Mouse (Mus musculus): ENCODE measurements at regions not wholly inside any gene's neighbourhood (a gene's known extent, or its start where the extent isn't known, plus 50 kb on each side); places are given as distances from the start of the nearest gene placed in this dataset.

DNA sequence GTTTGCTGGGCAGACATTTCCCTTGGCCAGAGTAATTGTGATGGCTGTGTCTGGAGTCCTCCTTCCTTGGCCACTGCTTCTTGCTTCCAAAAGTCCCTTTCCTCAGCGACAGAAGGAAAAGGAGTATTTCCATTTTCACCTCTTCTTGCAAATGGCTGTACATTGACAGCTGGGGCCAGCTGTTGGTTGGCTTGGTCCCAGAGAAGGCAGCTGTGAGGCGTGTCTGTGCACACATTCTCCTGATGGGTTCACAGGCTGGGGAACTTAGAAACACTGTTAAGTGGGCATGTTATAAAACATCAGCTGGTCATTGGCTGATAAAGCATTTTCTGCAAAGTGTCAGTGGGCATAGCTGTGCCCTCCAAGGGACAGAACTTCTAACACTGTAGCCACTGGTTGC is 290.4 kb upstream of the Trpc7 start:
- 69% methylated on average over 2 of the region's 2 CpGs for WGBS

DNA sequence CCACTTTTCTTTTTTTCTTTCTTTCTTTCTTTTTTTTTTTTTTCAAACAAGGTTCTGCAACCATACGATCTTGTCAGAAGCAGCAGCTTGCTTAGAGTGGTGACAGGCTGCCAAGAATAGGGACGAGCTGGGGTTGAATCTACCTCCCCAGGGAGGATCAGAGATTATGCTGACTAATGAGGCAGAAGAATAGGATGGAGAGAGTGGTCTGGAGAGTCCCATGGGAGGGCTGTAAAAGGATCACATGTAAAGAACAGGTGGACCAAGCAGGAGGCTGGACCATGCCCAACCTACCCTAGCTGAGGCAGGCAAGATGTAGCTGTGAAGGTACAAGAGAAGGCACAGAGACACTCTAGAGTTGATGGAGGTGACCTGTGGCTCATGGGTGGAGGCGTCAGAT is 274.4 kb upstream of the Trpc7 start:
- no peak overlapping the region for H3K4me2 ChIP-seq (ENCODE audit: low read depth, low read length)
- no peak overlapping the region for H3K27ac ChIP-seq (ENCODE audit: low read length)
- no peak for ATAC-seq (replicated peaks; ENCODE audit: extremely low read depth, insufficient read depth, low FRiP score)
- WGBS = 57% methylated on average over 3 of the region's 3 CpGs
- no peaks in the 10 kb centered on the region for H3K9me3 ChIP-seq (replicated peaks; ENCODE audit: control insufficient read depth, low read length)
- H3K36me3 ChIP-seq (ENCODE audit: control insufficient read depth, insufficient read depth) = no peaks in the 10 kb centered on the region
- H3K4me1 ChIP-seq (ENCODE audit: control insufficient read depth, insufficient read depth, low read length) = no peaks in the 10 kb centered on the region
- H3K9ac ChIP-seq (ENCODE audit: low read length) = no peak overlapping the region
- H3K4me3 ChIP-seq (ENCODE audit: low read length) = no peak overlapping the region
- H3K27me3 ChIP-seq (ENCODE audit: control insufficient read depth, insufficient read depth, low read length) = no peaks in the 10 kb centered on the region

More for the DNA sequence above, 290.4 kb upstream of the Trpc7 start:
- Histone ChIP-seq H3K4me3 (ENCODE audit: low read length) (no peak overlapping the region), H3K27ac (ENCODE audit: low read length) (no peak overlapping the region), H3K4me2 (ENCODE audit: low read depth, low read length) (no peak overlapping the region), H3K27me3 (ENCODE audit: control insufficient read depth, insufficient read depth, low read length) (no peaks in the 10 kb centered on the region), H3K36me3 (ENCODE audit: control insufficient read depth, insufficient read depth) (no peaks in the 10 kb centered on the region), H3K4me1 (ENCODE audit: control insufficient read depth, insufficient read depth, low read length) (no peaks in the 10 kb centered on the region), H3K9me3 (replicated peaks; ENCODE audit: control insufficient read depth, low read length) (no peaks in the 10 kb centered on the region), H3K9ac (ENCODE audit: low read length) (no peak overlapping the region)
- ATAC-seq (replicated peaks; ENCODE audit: extremely low read depth, insufficient read depth, low FRiP score) = no peak

DNA sequence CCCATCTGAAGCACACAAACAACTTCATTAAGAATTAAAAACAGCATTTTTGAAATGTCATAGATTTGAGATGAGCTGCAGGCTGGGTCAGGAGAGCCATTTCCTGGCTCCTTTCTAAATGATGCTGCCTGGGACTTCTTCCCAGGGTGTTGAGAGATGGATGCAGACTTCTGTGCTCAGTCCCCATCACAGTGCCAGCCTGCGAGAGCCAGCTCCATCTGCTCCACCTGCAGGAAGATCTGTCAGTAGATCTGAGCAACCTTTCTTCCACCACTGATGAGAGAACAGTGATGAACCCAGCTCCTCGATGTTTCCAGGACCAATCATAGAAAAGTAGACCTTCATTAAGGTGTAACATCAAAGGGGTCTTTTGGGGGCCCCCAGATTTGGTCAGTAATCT is 273.8 kb upstream of the Trpc7 start:
- Histone ChIP-seq H3K9me3 (replicated peaks; ENCODE audit: control insufficient read depth, low read length) (no peaks in the 10 kb centered on the region), H3K4me1 (ENCODE audit: control insufficient read depth, insufficient read depth, low read length) (no peaks in the 10 kb centered on the region), H3K9ac (ENCODE audit: low read length) (no peak overlapping the region), H3K36me3 (ENCODE audit: control insufficient read depth, insufficient read depth) (no peaks in the 10 kb centered on the region), H3K27ac (ENCODE audit: low read length) (no peak overlapping the region), H3K4me3 (ENCODE audit: low read length) (no peak overlapping the region), H3K4me2 (ENCODE audit: low read depth, low read length) (no peak overlapping the region), H3K27me3 (ENCODE audit: control insufficient read depth, insufficient read depth, low read length) (no peaks in the 10 kb centered on the region)
- ATAC-seq (replicated peaks; ENCODE audit: extremely low read depth, insufficient read depth, low FRiP score) = no peak
- WGBS = 80% methylated on average over 2 of the region's 2 CpGs

DNA sequence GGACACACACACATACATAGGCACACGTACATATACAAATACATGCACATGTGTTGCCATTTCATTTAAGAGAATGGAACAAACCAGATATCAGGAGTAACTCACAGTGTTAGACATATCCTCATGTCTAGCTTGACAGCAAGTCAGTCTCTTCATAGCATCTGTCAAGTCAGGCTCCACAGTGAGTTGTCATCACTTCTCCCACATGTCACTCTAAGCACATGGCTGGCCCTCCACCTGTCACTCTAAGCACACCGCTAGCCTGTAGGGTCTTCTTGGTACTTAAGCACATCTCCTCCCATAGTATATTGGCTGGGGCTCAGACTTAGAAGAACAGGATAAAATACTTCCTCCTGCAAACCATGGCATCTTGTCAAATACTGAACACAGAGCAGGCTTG is 269.6 kb upstream of the Trpc7 start:
- H3K4me1 ChIP-seq (ENCODE audit: control insufficient read depth, insufficient read depth, low read length) = no peaks in the 10 kb centered on the region
- no peak overlapping the region for H3K4me2 ChIP-seq (ENCODE audit: low read depth, low read length)
- no peak for ATAC-seq (replicated peaks; ENCODE audit: extremely low read depth, insufficient read depth, low FRiP score)
- no peaks in the 10 kb centered on the region for H3K9me3 ChIP-seq (replicated peaks; ENCODE audit: control insufficient read depth, low read length)
- H3K27me3 ChIP-seq (ENCODE audit: control insufficient read depth, insufficient read depth, low read length) = no peaks in the 10 kb centered on the region
- no peak overlapping the region for H3K27ac ChIP-seq (ENCODE audit: low read length)
- no peaks in the 10 kb centered on the region for H3K36me3 ChIP-seq (ENCODE audit: control insufficient read depth, insufficient read depth)
- 80% methylated on average over 2 of the region's 2 CpGs for WGBS
- H3K4me3 ChIP-seq (ENCODE audit: low read length) = no peak overlapping the region
- no peak overlapping the region for H3K9ac ChIP-seq (ENCODE audit: low read length)

DNA sequence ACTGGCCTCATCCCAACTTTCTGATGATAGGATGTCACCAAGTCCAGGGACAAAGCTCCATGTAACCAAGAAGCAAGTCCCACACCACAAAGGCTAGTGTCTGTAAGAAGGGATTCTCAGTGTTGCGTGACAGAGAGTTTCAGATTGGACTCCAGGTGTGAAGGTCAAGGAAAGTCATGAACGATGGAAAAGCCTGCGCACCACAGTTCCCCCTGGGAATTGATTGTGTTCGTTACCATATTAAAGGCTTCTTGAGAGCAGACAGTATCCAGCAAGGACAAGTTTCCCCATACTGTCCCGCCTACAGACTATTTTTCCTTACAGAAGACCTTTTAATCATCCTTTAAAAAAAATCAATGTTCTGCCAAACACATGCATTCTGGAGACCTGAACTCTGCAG is 257.0 kb upstream of the Trpc7 start:
- Histone ChIP-seq H3K27ac (ENCODE audit: low read length) (no peak overlapping the region), H3K4me3 (ENCODE audit: low read length) (no peak overlapping the region), H3K4me2 (ENCODE audit: low read depth, low read length) (no peak overlapping the region), H3K36me3 (ENCODE audit: control insufficient read depth, insufficient read depth) (no peaks in the 10 kb centered on the region), H3K9ac (ENCODE audit: low read length) (no peak overlapping the region), H3K4me1 (ENCODE audit: control insufficient read depth, insufficient read depth, low read length) (no peaks in the 10 kb centered on the region), H3K9me3 (replicated peaks; ENCODE audit: control insufficient read depth, low read length) (no peaks in the 10 kb centered on the region), H3K27me3 (ENCODE audit: control insufficient read depth, insufficient read depth, low read length) (no peaks in the 10 kb centered on the region)
- 78% methylated on average over 5 of the region's 5 CpGs for WGBS
- ATAC-seq (replicated peaks; ENCODE audit: extremely low read depth, insufficient read depth, low FRiP score) = no peak

DNA sequence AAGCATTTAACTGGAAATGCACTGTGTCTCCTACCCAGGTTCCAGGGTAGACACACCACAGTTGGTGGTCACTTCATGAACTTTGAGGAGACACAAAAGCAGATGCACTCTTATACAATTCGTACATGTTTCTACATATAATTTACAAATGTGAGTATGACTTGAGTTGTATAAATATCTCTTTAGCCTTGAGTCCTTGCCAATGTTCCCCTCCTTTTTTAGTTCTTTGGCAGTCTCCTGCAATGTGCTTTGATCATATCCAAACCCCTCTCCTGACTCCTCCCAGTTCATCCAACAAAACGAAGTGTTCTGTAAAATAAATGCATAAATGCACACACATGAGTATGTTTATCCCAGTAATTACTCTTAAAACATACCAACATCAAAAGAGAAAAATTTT is 251.8 kb upstream of the Trpc7 start:
- H3K4me1 ChIP-seq (ENCODE audit: control insufficient read depth, insufficient read depth, low read length) = no peaks in the 10 kb centered on the region
- 71% methylated on average over 2 of the region's 2 CpGs for WGBS
- H3K4me2 ChIP-seq (ENCODE audit: low read depth, low read length) = no peak overlapping the region
- H3K4me3 ChIP-seq (ENCODE audit: low read length) = no peak overlapping the region
- no peak overlapping the region for H3K9ac ChIP-seq (ENCODE audit: low read length)
- no peaks in the 10 kb centered on the region for H3K9me3 ChIP-seq (replicated peaks; ENCODE audit: control insufficient read depth, low read length)
- no peak for ATAC-seq (replicated peaks; ENCODE audit: extremely low read depth, insufficient read depth, low FRiP score)
- H3K36me3 ChIP-seq (ENCODE audit: control insufficient read depth, insufficient read depth) = no peaks in the 10 kb centered on the region
- H3K27ac ChIP-seq (ENCODE audit: low read length) = no peak overlapping the region
- H3K27me3 ChIP-seq (ENCODE audit: control insufficient read depth, insufficient read depth, low read length) = no peaks in the 10 kb centered on the region

DNA sequence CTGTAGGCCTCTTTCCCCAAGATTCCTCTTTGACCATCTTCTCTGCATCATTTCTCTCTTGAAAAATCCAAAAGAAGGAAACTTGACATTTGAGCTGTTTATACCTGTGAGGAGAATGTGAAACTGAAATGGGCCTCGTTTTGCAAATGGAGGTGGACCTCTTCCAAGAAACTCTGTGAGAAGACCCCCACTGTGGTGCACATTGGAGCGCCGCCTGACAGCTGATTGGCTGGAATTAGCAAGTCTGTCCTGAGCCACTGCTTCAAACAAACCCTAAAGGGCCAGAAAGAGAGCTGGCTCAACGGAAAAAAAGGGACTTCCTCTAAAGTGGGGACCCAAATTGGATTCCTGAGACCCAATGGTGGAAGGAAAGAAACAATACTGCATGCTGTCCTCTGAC is 250.9 kb upstream of the Trpc7 start:
- Histone ChIP-seq H3K9me3 (replicated peaks; ENCODE audit: control insufficient read depth, low read length) (no peaks in the 10 kb centered on the region), H3K9ac (ENCODE audit: low read length) (no peak overlapping the region), H3K4me3 (ENCODE audit: low read length) (no peak overlapping the region), H3K36me3 (ENCODE audit: control insufficient read depth, insufficient read depth) (no peaks in the 10 kb centered on the region), H3K27me3 (ENCODE audit: control insufficient read depth, insufficient read depth, low read length) (no peaks in the 10 kb centered on the region), H3K27ac (ENCODE audit: low read length) (no peak overlapping the region), H3K4me2 (ENCODE audit: low read depth, low read length) (no peak overlapping the region), H3K4me1 (ENCODE audit: control insufficient read depth, insufficient read depth, low read length) (no peaks in the 10 kb centered on the region)
- no peak for ATAC-seq (replicated peaks; ENCODE audit: extremely low read depth, insufficient read depth, low FRiP score)
- 50% methylated on average over 4 of the region's 4 CpGs for WGBS

DNA sequence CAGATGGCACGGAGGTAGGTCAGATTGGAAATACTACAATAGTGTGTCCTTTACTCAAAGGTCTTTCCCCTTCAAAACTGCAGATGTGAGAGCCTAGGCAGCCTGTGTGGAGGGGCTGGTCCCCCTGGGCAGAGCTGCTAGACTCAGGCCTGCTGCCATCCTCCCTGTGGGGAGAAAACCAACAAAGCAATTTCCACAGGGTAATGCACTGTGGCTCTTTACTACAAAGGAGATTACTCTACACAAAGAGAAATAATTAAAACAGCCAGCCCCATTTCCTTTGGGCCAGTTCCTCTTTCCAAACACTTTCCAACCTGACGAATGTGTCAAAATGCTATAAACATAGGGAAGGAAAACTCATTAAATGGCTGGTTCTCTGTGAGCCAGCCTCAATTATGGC is 250.0 kb upstream of the Trpc7 start:
- 75% methylated on average over 2 of the region's 2 CpGs for WGBS
- no peaks in the 10 kb centered on the region for H3K4me1 ChIP-seq (ENCODE audit: control insufficient read depth, insufficient read depth, low read length)

DNA sequence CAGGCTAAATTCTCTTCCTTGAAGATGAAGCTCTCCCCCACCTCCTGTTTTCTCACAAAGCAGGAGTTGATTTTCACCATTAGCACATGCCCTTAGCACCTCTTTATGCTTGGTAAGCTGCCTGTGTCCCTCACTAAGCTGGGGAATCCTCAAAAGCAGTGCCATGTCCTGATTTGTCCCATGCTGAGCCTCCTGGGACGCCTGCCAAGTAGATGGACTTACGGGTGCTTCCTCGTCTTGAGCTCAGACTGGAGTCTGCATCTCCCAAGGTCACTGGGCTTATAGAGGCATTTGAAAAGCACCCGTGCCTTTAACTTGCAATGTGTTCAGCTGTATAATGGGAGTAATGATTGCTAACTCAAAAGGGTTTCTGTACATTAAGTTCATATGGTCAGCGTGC is 247.1 kb upstream of the Trpc7 start:
- H3K9me3 ChIP-seq (replicated peaks; ENCODE audit: control insufficient read depth, low read length) = no peaks in the 10 kb centered on the region
- H3K9ac ChIP-seq (ENCODE audit: low read length) = no peak overlapping the region
- H3K27ac ChIP-seq (ENCODE audit: low read length) = no peak overlapping the region
- no peaks in the 10 kb centered on the region for H3K36me3 ChIP-seq (ENCODE audit: control insufficient read depth, insufficient read depth)
- no peak for ATAC-seq (replicated peaks; ENCODE audit: extremely low read depth, insufficient read depth, low FRiP score)
- no peak overlapping the region for H3K4me3 ChIP-seq (ENCODE audit: low read length)
- no peaks in the 10 kb centered on the region for H3K4me1 ChIP-seq (ENCODE audit: control insufficient read depth, insufficient read depth, low read length)
- no peak overlapping the region for H3K4me2 ChIP-seq (ENCODE audit: low read depth, low read length)
- 39% methylated on average over 5 of the region's 5 CpGs for WGBS
- no peaks in the 10 kb centered on the region for H3K27me3 ChIP-seq (ENCODE audit: control insufficient read depth, insufficient read depth, low read length)

More for the DNA sequence above, 250.0 kb upstream of the Trpc7 start:
- H3K9ac ChIP-seq (ENCODE audit: low read length) = no peak overlapping the region
- ATAC-seq (replicated peaks; ENCODE audit: extremely low read depth, insufficient read depth, low FRiP score) = no peak
- H3K36me3 ChIP-seq (ENCODE audit: control insufficient read depth, insufficient read depth) = no peaks in the 10 kb centered on the region
- H3K4me2 ChIP-seq (ENCODE audit: low read depth, low read length) = no peak overlapping the region
- no peak overlapping the region for H3K4me3 ChIP-seq (ENCODE audit: low read length)
- no peaks in the 10 kb centered on the region for H3K27me3 ChIP-seq (ENCODE audit: control insufficient read depth, insufficient read depth, low read length)
- no peaks in the 10 kb centered on the region for H3K9me3 ChIP-seq (replicated peaks; ENCODE audit: control insufficient read depth, low read length)
- H3K27ac ChIP-seq (ENCODE audit: low read length) = no peak overlapping the region

DNA sequence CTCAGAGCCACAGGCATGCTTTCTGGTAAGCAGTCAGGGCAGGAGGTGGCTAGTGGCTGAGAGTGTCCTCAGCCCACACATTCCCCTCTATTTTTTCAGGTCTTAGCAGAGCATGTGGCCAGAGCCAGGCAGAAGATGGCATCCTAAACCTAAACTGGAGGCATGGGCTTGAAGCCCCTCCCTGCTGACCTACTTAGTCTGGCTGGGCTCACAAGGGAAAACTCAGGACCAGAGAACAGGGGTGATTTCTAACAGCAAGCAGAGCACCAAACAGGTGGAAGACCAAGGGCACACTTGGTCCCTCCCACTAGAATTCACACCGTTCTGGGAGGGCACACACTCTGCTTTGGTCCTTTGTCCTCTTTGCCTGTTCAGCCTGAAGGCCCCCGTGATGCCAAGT is 246.6 kb upstream of the Trpc7 start:
- Histone ChIP-seq H3K4me1 (ENCODE audit: control insufficient read depth, insufficient read depth, low read length) (no peaks in the 10 kb centered on the region), H3K4me3 (ENCODE audit: low read length) (no peak overlapping the region), H3K27me3 (ENCODE audit: control insufficient read depth, insufficient read depth, low read length) (no peaks in the 10 kb centered on the region), H3K9ac (ENCODE audit: low read length) (no peak overlapping the region), H3K4me2 (ENCODE audit: low read depth, low read length) (no peak overlapping the region), H3K9me3 (replicated peaks; ENCODE audit: control insufficient read depth, low read length) (no peaks in the 10 kb centered on the region), H3K36me3 (ENCODE audit: control insufficient read depth, insufficient read depth) (no peaks in the 10 kb centered on the region), H3K27ac (ENCODE audit: low read length) (no peak overlapping the region)
- 23% methylated on average over 2 of the region's 2 CpGs for WGBS
- no peak for ATAC-seq (replicated peaks; ENCODE audit: extremely low read depth, insufficient read depth, low FRiP score)
